Mouse (Mus musculus) forebrain, embryonic 10.5 days (tissue): ENCODE measurements around the gene Mkks. TPM values are rescaled to one million over a fixed set of nuclear protein-coding genes. Genes with fewer than 3 reads are reported as not detected.

Experiments used
- polyA plus RNA-seq: library from polyadenylated mRNA; unstranded; fragments of >200 nt; fragmentation: Nextera tagmentation; extraction: Ambion mirVana; gene quantifications from 2 replicates; pipeline ENCODE4 v1.2.1, GENCODE M21; 2016

Mkks gene
- polyA plus RNA-seq, 1 experiment from 2014 or later = 12.4 TPM

Other genes starting within 250 kb of the Mkks start
- 3.6 and 4.7 TPM in 2 replicates for gene Snap25, start 177.9 kb downstream of the Mkks start, polyA plus RNA-seq
- gene AL731706.2, start 5.7 kb downstream of the Mkks start, polyA plus RNA-seq = 34.8 and 41.4 TPM in 2 replicates
- gene Slx4ip, start 171 bp downstream of the Mkks start, polyA plus RNA-seq = 7.6 and 8.1 TPM in 2 replicates
- gene AL731706.1, start within 50 bp of the Mkks start, polyA plus RNA-seq = 24.6 and 25.5 TPM in 2 replicates
- 18.9 and 20.4 TPM in 2 replicates for gene Jag1, start 225.3 kb upstream of the Mkks start, polyA plus RNA-seq